ENCODE assay signal across 9 mouse cellular contexts in genomic region chr8:54924936-54925335, GRCm38 (mm10). TPM values are rescaled to one million over a fixed set of nuclear protein-coding genes. Genes with fewer than 3 reads are reported as not detected.
"Had no signal": no experiment of that assay in that cellular context is flagged by ENCODE, and none has a peak within 500 bp of the region (broad histone marks: within the 10 kb centered on the region; RNA-seq: fewer than 3 reads in every experiment).

No protein-coding gene starts in this region.

- DNase-seq: layer of hippocampus, adult 9-11 months; layer of hippocampus, postnatal 36 days; liver, embryonic 13.5 days; lung, adult 18-20 months; retina, postnatal 1 day; right cerebral cortex, postnatal 14 days; thymus, adult 2 months; thymus, postnatal 25 days had no signal

RNA-seq across cellular contexts. Expression of gene Gpm6a, which starts 29.7 kb away (rescaled TPM):
- total RNA-seq: megakaryocyte-erythroid progenitor cell, adult 5-6 weeks had no signal

RNA-seq across cellular contexts. Expression of gene Wdr17, which starts 38.0 kb away (rescaled TPM):
- total RNA-seq: megakaryocyte-erythroid progenitor cell, adult 5-6 weeks had no signal
